In genomic region chr19:11411640-11412039, GRCm38 (mm10) we compare ENCODE assay signal across 22 mouse cellular contexts. TPM values are rescaled to one million over a fixed set of nuclear protein-coding genes. Genes with fewer than 3 reads are reported as not detected.
DNase-seq lines count a peak whose midpoint lies in the region; ATAC-seq and TF ChIP-seq lines count a peak whose summit lies in the region.
"Had no signal": no experiment of that assay in that cellular context is flagged by ENCODE, and none has a peak within 500 bp of the region (broad histone marks: within the 10 kb centered on the region; RNA-seq: fewer than 3 reads in every experiment).

No protein-coding gene starts in this region.

- no peaks in the 10 kb centered on the region for H3K36me3 ChIP-seq in forebrain, embryonic 14.5 days (ENCODE audit: control insufficient read depth, insufficient read depth, low read length)
- H3K36me3 ChIP-seq: hindbrain, embryonic 12.5 days; midbrain, embryonic 12.5 days had no signal

- H3K9ac ChIP-seq in forebrain, embryonic 14.5 days (ENCODE audit: low read length) = no peak overlapping the region
- H3K9ac ChIP-seq: forebrain, postnatal 0 days; hindbrain, embryonic 12.5 days; liver, postnatal 0 days; midbrain, embryonic 12.5 days had no signal

- H3K27me3 ChIP-seq in forebrain, embryonic 14.5 days (replicated peaks; ENCODE audit: control insufficient read depth, insufficient read depth, low read length) = no peaks in the 10 kb centered on the region
- H3K27me3 ChIP-seq: hindbrain, embryonic 12.5 days; midbrain, embryonic 12.5 days had no signal

- no peak for TF ChIP-seq CTCF in bone marrow macrophage, adult 2 months (IDR thresholded peaks at IDR 0.05; ENCODE audit: low read depth, low read length)

- peak; percentile 62 for ATAC-seq in monocyte, adult 5-6 weeks (replicated peaks; ENCODE audit: insufficient number of reproducible peaks, low FRiP score, low TSS enrichment, poor library complexity, severe bottlenecking)
- no peak for ATAC-seq in forebrain, embryonic 14.5 days
- ATAC-seq: forebrain, postnatal 0 days; intestine, postnatal 0 days; liver, postnatal 0 days; Patski had no signal

- peaks cover 16% of the 10 kb centered on the region for H3K4me1 ChIP-seq in bone marrow macrophage, adult 2 months (ENCODE audit: control insufficient read depth, insufficient read depth, low read length)
- H3K4me1 ChIP-seq in forebrain, embryonic 14.5 days (ENCODE audit: control insufficient read depth, insufficient read depth, low read length) = no peaks in the 10 kb centered on the region
- H3K4me1 ChIP-seq: hindbrain, embryonic 12.5 days; midbrain, embryonic 12.5 days had no signal

- no peaks in the 10 kb centered on the region for H3K9me3 ChIP-seq in forebrain, embryonic 14.5 days (replicated peaks; ENCODE audit: control insufficient read depth, low read length)
- H3K9me3 ChIP-seq: hindbrain, embryonic 12.5 days; midbrain, embryonic 12.5 days had no signal

- TF ChIP-seq POLR2A in bone marrow macrophage, adult 2 months (IDR thresholded peaks at IDR 0.05; ENCODE audit: borderline replicate concordance, low read depth, low read length) = no peak

- H3K4me2 ChIP-seq in forebrain, embryonic 14.5 days (ENCODE audit: low read length) = no peak overlapping the region
- H3K4me2 ChIP-seq: hindbrain, embryonic 12.5 days; midbrain, embryonic 12.5 days had no signal

- H3K27ac ChIP-seq in bone marrow macrophage, adult 2 months (ENCODE audit: insufficient read depth, low read depth, low read length) = peak overlapping the region; percentile 61
- H3K27ac ChIP-seq in forebrain, embryonic 14.5 days (ENCODE audit: low read depth, low read length) = no peak overlapping the region
- H3K27ac ChIP-seq: heart, adult 2 months; hindbrain, embryonic 12.5 days; midbrain, embryonic 12.5 days; stomach, postnatal 0 days had no signal

- DNase-seq in 416B (ENCODE audit: low read depth) = peak; percentile 4
- DNase-seq in A20 (ENCODE audit: low read depth, low spot score) = peak; percentile 25
- DNase-seq in adrenal gland, adult 18-20 months (ENCODE audit: low spot score in 2 of 2) = no peak
- DNase-seq in forebrain, embryonic 14.5 days (ENCODE audit: low spot score) = no peak
- no peak for DNase-seq in cerebellum, adult 9-10 months
- DNase-seq: cerebellum, postnatal 36 days; forebrain, postnatal 0 days; heart, adult 2 months; liver, postnatal 0 days; thymus, postnatal 14 days had no signal

- WGBS in forebrain, embryonic 14.5 days = 89% methylated on average over 1 of the region's 1 CpGs

- no peak overlapping the region for H3K4me3 ChIP-seq in bone marrow macrophage, adult 2 months (ENCODE audit: insufficient read depth, low read length)
- H3K4me3 ChIP-seq in forebrain, embryonic 14.5 days (ENCODE audit: low read depth, low read length) = no peak overlapping the region
- H3K4me3 ChIP-seq: heart, adult 2 months; hindbrain, embryonic 12.5 days; midbrain, embryonic 12.5 days; myocyte had no signal

RNA-seq across cellular contexts. Expression of gene Ms4a4c, which starts 7.1 kb away (rescaled TPM):
- polyA plus RNA-seq in bone marrow macrophage, adult 2 months (2012; ENCODE audit: insufficient read depth, insufficient read length, missing spikeins) = 49.2 and 54.0 TPM in 2 replicates
- total RNA-seq in monocyte, adult 5-6 weeks (2017) = 52.0 to 109 TPM (median 89.6 TPM) in 3 replicates
- 1 to 10 TPM; 1.5 to 2.9 TPM for total RNA-seq in adrenal gland, adult 18-20 months (2021)
- not detected in 2 replicates for polyA plus RNA-seq in forebrain, embryonic 14.5 days (2014; fragmentation: Nextera tagmentation; extraction: Ambion mirVana)
- total RNA-seq: forebrain, postnatal 0 days; gastrocnemius, adult 18-20 months; layer of hippocampus, postnatal 25 days; left cerebral cortex, postnatal 14 days had no signal
- polyA plus RNA-seq: embryonic facial prominence, embryonic 11.5 days; hindbrain, embryonic 12.5 days; myocyte; Patski had no signal

RNA-seq across cellular contexts. Expression of gene Ms4a4b, which starts 31.7 kb away (rescaled TPM):
- polyA plus RNA-seq in bone marrow macrophage, adult 2 months (2012; ENCODE audit: insufficient read depth, insufficient read length, missing spikeins) = 5.6 and 8.4 TPM in 2 replicates
- total RNA-seq in monocyte, adult 5-6 weeks (2017) = 78.1 to 289 TPM (median 80.3 TPM) in 3 replicates
- 1 to 10 TPM in 1 of 2 experiments, under 1 TPM in 1; 0.70 to 2.0 TPM for total RNA-seq in adrenal gland, adult 18-20 months (2021)
- polyA plus RNA-seq in forebrain, embryonic 14.5 days (2014; fragmentation: Nextera tagmentation; extraction: Ambion mirVana) = not detected in 2 replicates
- total RNA-seq: forebrain, postnatal 0 days; gastrocnemius, adult 18-20 months; layer of hippocampus, postnatal 25 days; left cerebral cortex, postnatal 14 days had no signal
- polyA plus RNA-seq: embryonic facial prominence, embryonic 11.5 days; forebrain, postnatal 0 days; hindbrain, embryonic 12.5 days; midbrain, embryonic 12.5 days; myocyte had no signal

RNA-seq across cellular contexts. Expression of gene Ms4a4a, which starts 36.3 kb away (rescaled TPM):
- 434 TPM in 2 replicates for polyA plus RNA-seq in bone marrow macrophage, adult 2 months (2012; ENCODE audit: insufficient read depth, insufficient read length, missing spikeins)
- 8.1 to 35.7 TPM (median 9.7 TPM) in 3 replicates for total RNA-seq in monocyte, adult 5-6 weeks (2017)
- total RNA-seq in adrenal gland, adult 18-20 months (2021) = 10 to 100 TPM; 10.1 to 12.5 TPM
- 0.46 and 0.57 TPM in 2 replicates for polyA plus RNA-seq in forebrain, embryonic 14.5 days (2014; fragmentation: Nextera tagmentation; extraction: Ambion mirVana)
- total RNA-seq: forebrain, postnatal 0 days had no signal
- polyA plus RNA-seq: myocyte, Patski had no signal

RNA-seq across cellular contexts. Expression of gene Ms4a6c, which starts 57.5 kb away (rescaled TPM):
- 610 and 628 TPM in 2 replicates for polyA plus RNA-seq in bone marrow macrophage, adult 2 months (2012; ENCODE audit: insufficient read depth, insufficient read length, missing spikeins)
- total RNA-seq in monocyte, adult 5-6 weeks (2017) = 292 to 487 TPM (median 394 TPM) in 3 replicates
- total RNA-seq in adrenal gland, adult 18-20 months (2021) = 10 to 100 TPM; 14.6 to 21.3 TPM
- 1.6 and 2.3 TPM in 2 replicates for polyA plus RNA-seq in forebrain, embryonic 14.5 days (2014; fragmentation: Nextera tagmentation; extraction: Ambion mirVana)
- polyA plus RNA-seq: myocyte, Patski had no signal

Comparison
In these comparisons a context has a peak if more than half of its experiments do, and no peak if none do; other contexts are left out.
1. DNase-seq: peak in 416B (single experiment) and A20 (single experiment); none in adrenal gland, adult 18-20 months (0 of 2), forebrain, embryonic 14.5 days (single experiment) and cerebellum, adult 9-10 months (single experiment).
2. RNA of gene Ms4a4c, which starts 7.1 kb away (total RNA-seq): 52.0 to 109 TPM in monocyte, adult 5-6 weeks; 1.5 to 2.9 TPM in adrenal gland, adult 18-20 months; every median in the first group is over 10 times any median in the second.
3. RNA of gene Ms4a4b, which starts 31.7 kb away (total RNA-seq): 78.1 to 289 TPM in monocyte, adult 5-6 weeks; 0.70 to 2.0 TPM in adrenal gland, adult 18-20 months; every median in the first group is over 10 times any median in the second.